Mouse (Mus musculus) thymus, adult 2 months (tissue): ENCODE measurements around the gene Plk2. TPM values are rescaled to one million over a fixed set of nuclear protein-coding genes. Genes with fewer than 3 reads are reported as not detected.
"Not testable (repeated sequence)": the region's sequence is repeated elsewhere in the genome, so short reads cannot be mapped to it uniquely, and the experiment has no call there.

Experiments used
- DNase-seq: peaks from one replicate; pipeline ENCODE4 v3.0.0; 2021
- H3K27ac ChIP-seq: fragments of 200-500 bp; 2 replicates; pipeline ENCODE4 v1.5.1; 2012; ENCODE audit warnings: low read length, control low read depth; ENCODE audit not compliant: control insufficient read depth, insufficient read depth
- H3K27me3 ChIP-seq: fragments of 200-500 bp; 2 replicates; pipeline ENCODE4 v1.6.1; 2012; ENCODE audit warnings: mild to moderate bottlenecking, low read length, moderate library complexity, mixed read lengths; ENCODE audit not compliant: control insufficient read depth, insufficient read depth
- H3K36me3 ChIP-seq: fragments of 200-500 bp; 2 replicates; pipeline ENCODE4 v1.6.1; 2012; ENCODE audit warnings: mild to moderate bottlenecking, low read length, moderate library complexity; ENCODE audit not compliant: control insufficient read depth, insufficient read depth
- H3K4me1 ChIP-seq: fragments of 200-500 bp; replicated peaks from 2 replicates; pipeline ENCODE4 v1.6.1; 2012; ENCODE audit warnings: low read length; ENCODE audit not compliant: control insufficient read depth, insufficient read depth
- H3K4me3 ChIP-seq: fragments of 200-500 bp; 2 replicates; pipeline ENCODE4 v1.5.1; 2012; ENCODE audit warnings: mild to moderate bottlenecking, low read length, control low read depth, moderate library complexity; ENCODE audit not compliant: control insufficient read depth, insufficient read depth
- CTCF ChIP-seq: fragments of 200-500 bp; IDR thresholded peaks from 2 replicates; pipeline ENCODE4 v1.5.1; 2012; ENCODE audit warnings: mild to moderate bottlenecking, control low read depth, low read length, moderate library complexity, borderline replicate concordance; ENCODE audit not compliant: control insufficient read depth, poor library complexity, insufficient read depth; ENCODE audit errors: extremely low read depth
- POLR2A ChIP-seq: fragments of 200-500 bp; IDR thresholded peaks from 2 replicates; pipeline ENCODE4 v1.6.1; 2012; ENCODE audit warnings: mild to moderate bottlenecking, low read length, control low read depth, moderate library complexity; ENCODE audit not compliant: control insufficient read depth, poor library complexity, insufficient read depth; ENCODE audit errors: extremely low read depth
- WGBS: fragments of 180-500 bp; shearing (Covaris S2); methylation state at CpG from one replicate; pipeline ENCODE4 v1.1.7; 2018; 5-methylcytosine and 5-hydroxymethylcytosine counted together
- polyA plus RNA-seq: library from polyadenylated mRNA; depleted of rRNA; stranded (reverse); fragments of >200 nt; gene quantifications from 2 replicates; pipeline ENCODE4 v1.2.3, GENCODE M21; 2012

Plk2 gene
- polyA plus RNA-seq, 1 experiment, result 2.5 TPM

GRCm38 (mm10) chr13:110404059-110404458 lies 9.2 kb downstream of the Plk2 start:
- TF ChIP-seq CTCF (no peak), POLR2A (no peak)
- no peak for DNase-seq
- H3K27ac ChIP-seq, result no peak overlapping the region
- WGBS, result 88% methylated on average over 8 of the region's 8 CpGs
- H3K36me3 ChIP-seq, result no peaks in the 10 kb centered on the region
- no peaks in the 10 kb centered on the region for H3K27me3 ChIP-seq
- H3K4me3 ChIP-seq, result no peak overlapping the region
- no peaks in the 10 kb centered on the region for H3K4me1 ChIP-seq

GRCm38 (mm10) chr13:110404686-110405085 lies 9.8 kb downstream of the Plk2 start:
- not testable (repeated sequence) for DNase-seq, H3K27me3 ChIP-seq, H3K36me3 ChIP-seq, H3K4me1 ChIP-seq, H3K27ac ChIP-seq, H3K4me3 ChIP-seq
- WGBS, result 96% methylated on average over 5 of the region's 5 CpGs

DNA sequence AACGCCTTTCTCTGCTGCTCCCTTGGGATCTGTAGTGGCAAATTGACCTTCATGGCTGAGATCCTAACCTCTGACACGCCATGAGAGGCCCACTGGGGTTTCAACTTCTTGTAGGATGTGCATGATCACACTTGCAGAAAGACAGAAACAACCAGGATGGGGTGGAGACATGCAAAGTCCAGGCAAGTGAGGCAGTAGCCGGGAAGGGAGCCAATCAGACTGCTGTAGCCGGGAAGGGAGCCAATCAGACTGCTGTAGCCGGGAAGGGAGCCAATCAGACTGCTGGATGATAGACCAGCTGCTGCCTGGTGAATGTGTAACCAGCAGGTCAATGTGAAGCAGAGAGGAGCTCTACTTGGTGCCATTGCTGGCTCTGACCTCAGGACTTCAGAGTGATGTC lies 11.3 kb downstream of the Plk2 start:
- Histone ChIP-seq H3K4me1 (no peaks in the 10 kb centered on the region), H3K27me3 (no peaks in the 10 kb centered on the region), H3K36me3 (no peaks in the 10 kb centered on the region), H3K27ac (no peak overlapping the region), H3K4me3 (no peak overlapping the region)
- DNase-seq, result no peak
- TF ChIP-seq POLR2A (no peak), CTCF (no peak)
- WGBS, result 91% methylated on average over 5 of the region's 5 CpGs

DNA sequence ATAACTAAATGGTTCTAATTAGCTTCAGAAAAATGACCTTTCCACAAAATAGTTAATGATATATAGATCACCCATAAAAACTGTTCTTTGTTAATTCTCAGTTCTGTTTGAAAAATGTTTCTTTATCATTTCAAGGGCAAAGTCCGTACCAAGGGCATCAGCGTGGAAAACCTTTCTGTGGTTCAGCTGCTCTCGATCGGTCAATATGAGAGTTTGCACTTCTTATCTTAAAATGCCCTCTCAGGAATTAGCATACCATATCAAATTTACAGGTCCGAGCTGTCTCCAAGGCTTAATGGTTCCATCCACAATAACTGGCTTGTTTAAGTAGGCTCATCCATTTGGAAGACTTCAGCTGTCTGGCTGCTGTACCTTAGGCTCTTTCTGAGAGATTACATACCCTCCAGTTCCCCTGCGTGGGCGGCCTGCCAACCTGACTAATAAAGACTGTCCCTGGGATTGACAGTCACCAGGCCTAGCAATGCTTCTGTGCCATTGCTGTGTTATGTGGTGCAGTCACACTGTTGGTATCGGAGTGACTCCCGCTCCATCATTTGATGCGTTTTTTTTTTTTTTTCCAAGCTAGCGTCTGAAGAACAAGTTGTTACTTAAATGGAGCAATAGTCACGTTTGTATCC lies 17.8 kb downstream of the Plk2 start:
- H3K27ac ChIP-seq, result no peak overlapping the region

GRCm38 (mm10) chr13:110418656-110419055 lies 23.8 kb downstream of the Plk2 start:
- Histone ChIP-seq H3K36me3 (no peaks in the 10 kb centered on the region), H3K4me1 (no peaks in the 10 kb centered on the region), H3K4me3 (no peak overlapping the region), H3K27ac (no peak overlapping the region), H3K27me3 (no peaks in the 10 kb centered on the region)
- TF ChIP-seq CTCF (no peak), POLR2A (no peak)
- WGBS, result 92% methylated on average over 5 of the region's 5 CpGs
- no peak for DNase-seq

More for the DNA sequence above, 17.8 kb downstream of the Plk2 start:
- no peak overlapping the region for H3K4me3 ChIP-seq
- DNase-seq, result no peak
- no peak for TF ChIP-seq POLR2A
- no peak for TF ChIP-seq CTCF
- H3K36me3 ChIP-seq, result no peaks in the 10 kb centered on the region
- 95% methylated on average over 12 of the region's 12 CpGs for WGBS
- no peaks in the 10 kb centered on the region for H3K27me3 ChIP-seq
- H3K4me1 ChIP-seq, result no peaks in the 10 kb centered on the region

- no peaks in the 10 kb centered on the region for H3K27me3 ChIP-seq
- H3K4me3 ChIP-seq, result no peak overlapping the region
- H3K36me3 ChIP-seq, result no peaks in the 10 kb centered on the region
- TF ChIP-seq CTCF (no peak), POLR2A (no peak)
- no peaks in the 10 kb centered on the region for H3K4me1 ChIP-seq
- H3K27ac ChIP-seq, result no peak overlapping the region
- DNase-seq, result no peak
- 82% methylated on average over 5 of the region's 5 CpGs for WGBS
These were observed 24.8 kb downstream of the Plk2 start for GRCm38 (mm10) chr13:110419640-110420039.

DNA sequence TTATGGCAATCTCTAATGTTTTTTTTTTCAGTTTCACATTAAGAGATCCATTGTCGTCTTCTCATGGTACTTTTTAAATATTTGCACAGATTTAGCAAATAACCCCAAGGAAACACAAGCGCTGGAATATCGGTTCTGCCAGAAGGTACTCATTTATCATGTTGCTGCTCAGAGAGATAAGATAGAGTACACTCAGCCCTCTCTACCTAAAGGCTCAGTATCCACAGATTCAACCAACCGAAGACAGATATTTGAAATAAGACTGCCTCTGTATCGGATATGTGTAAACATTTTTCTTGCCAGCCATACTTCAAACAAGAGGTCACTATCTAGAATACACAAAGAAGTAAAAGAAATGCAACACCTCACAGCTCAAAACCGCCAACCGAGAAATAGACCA lies 27.6 kb downstream of the Plk2 start:
- no peaks in the 10 kb centered on the region for H3K27me3 ChIP-seq
- no peaks in the 10 kb centered on the region for H3K36me3 ChIP-seq
- 89% methylated on average over 7 of the region's 7 CpGs for WGBS

More for the DNA sequence above, 27.6 kb downstream of the Plk2 start:
- no peaks in the 10 kb centered on the region for H3K4me1 ChIP-seq
- DNase-seq, result no peak
- H3K27ac ChIP-seq, result no peak overlapping the region
- H3K4me3 ChIP-seq, result no peak overlapping the region
- TF ChIP-seq POLR2A, result no peak
- no peak for TF ChIP-seq CTCF
